Mouse (Mus musculus): Measurements from ENCODE around the gene Rrp8.

GRCm38 (mm10) chr7:105783861-105784260 is 46.7 kb upstream of the Rrp8 start:
- TF ChIP-seq CTCF (IDR thresholded peaks at IDR 0.05; ENCODE audit: extremely low read depth, insufficient read depth, low read length) (no peak), POLR2A (IDR thresholded peaks at IDR 0.05; ENCODE audit: extremely low read depth, insufficient read depth, low read length) (no peak)
